15 mouse cellular contexts compared by ENCODE assay signal in the genomic region with DNA sequence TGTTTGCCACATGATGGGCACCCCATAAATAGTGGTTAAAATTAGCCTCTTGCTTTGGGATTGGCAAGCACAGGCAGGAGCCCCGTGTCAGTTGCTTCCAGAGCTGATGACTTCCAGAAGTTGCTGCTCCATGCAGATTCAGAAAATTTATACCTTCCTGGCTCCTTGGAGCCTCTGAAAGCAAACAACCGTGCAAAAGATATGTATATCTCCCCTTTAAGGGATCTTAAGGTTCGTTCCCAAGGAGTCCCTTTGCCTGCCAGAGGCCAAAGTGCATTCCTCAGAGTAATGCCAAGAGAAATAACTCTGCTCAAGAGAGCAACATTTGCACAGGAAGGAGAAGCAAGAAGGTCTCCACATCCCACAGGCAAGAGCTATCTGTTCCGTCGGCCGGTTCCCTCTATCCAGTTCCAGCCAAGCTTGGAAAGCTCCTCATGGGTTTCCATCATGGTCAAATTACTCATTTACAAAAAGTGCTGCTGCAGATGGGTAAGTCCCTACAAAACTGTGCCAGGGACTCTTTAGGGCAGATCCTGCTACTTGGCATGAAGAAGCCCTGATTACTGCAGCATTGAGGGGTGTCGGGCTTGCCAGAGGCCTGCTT.
DNase-seq lines count a peak whose midpoint lies in the region; ATAC-seq lines count a peak whose summit lies in the region.
"Had no signal": no experiment of that assay in that cellular context is flagged by ENCODE, and none has a peak within 500 bp of the region (broad histone marks: within the 10 kb centered on the region; RNA-seq: fewer than 3 reads in every experiment).

No protein-coding gene starts in this region.

- ATAC-seq in cerebellum, adult (ENCODE audit: insufficient number of reproducible peaks, low FRiP score, low TSS enrichment), result no peak
- ATAC-seq in kidney, embryonic 14.5 days (ENCODE audit: low FRiP score, low TSS enrichment), result peak; percentile 72
- ATAC-seq in stomach, embryonic 16.5 days (ENCODE audit: insufficient read depth, low FRiP score), result peak; percentile 79; the same call in 1 of the 2 replicates
- no peak for ATAC-seq in midbrain, embryonic 11.5 days (ENCODE audit: low FRiP score)
- ATAC-seq: forebrain, embryonic 15.5 days had no signal

- H3K4me2 ChIP-seq in kidney, embryonic 14.5 days (replicated peaks; ENCODE audit: low read depth, low read length), result no peak overlapping the region
- H3K4me2 ChIP-seq in stomach, embryonic 16.5 days (ENCODE audit: low read depth, low read length), result no peak overlapping the region
- H3K4me2 ChIP-seq in midbrain, embryonic 11.5 days, result no peak overlapping the region
- H3K4me2 ChIP-seq: forebrain, embryonic 15.5 days; hindbrain, embryonic 15.5 days; neural tube, embryonic 15.5 days had no signal

- DNase-seq in cerebellum, postnatal 10 days, result peak; percentile 7 to 8
- peak; percentile 18 for DNase-seq in lung, postnatal 36 days
- no peak for DNase-seq in lung, postnatal 25 days (ENCODE audit: low spot score)
- no peak for DNase-seq in Muller cell, postnatal 12 days (ENCODE audit: inconsistent ontology term)
- no peak for DNase-seq in midbrain, embryonic 11.5 days (ENCODE audit: low spot score, missing footprints)
- DNase-seq: adrenal gland, adult 8-10 months; cerebellum, adult 9-10 months had no signal

- H3K27me3 ChIP-seq in kidney, embryonic 14.5 days (ENCODE audit: control insufficient read depth, insufficient read depth, low read length), result no peaks in the 10 kb centered on the region
- H3K27me3 ChIP-seq in stomach, embryonic 16.5 days (ENCODE audit: control insufficient read depth, insufficient read depth, low read length), result no peaks in the 10 kb centered on the region
- no peaks in the 10 kb centered on the region for H3K27me3 ChIP-seq in midbrain, embryonic 11.5 days (ENCODE audit: control insufficient read depth, insufficient read depth, low read length)
- H3K27me3 ChIP-seq: forebrain, embryonic 15.5 days; hindbrain, embryonic 15.5 days; megakaryocyte, embryonic 14.5 days; neural tube, embryonic 15.5 days had no signal

- no peaks in the 10 kb centered on the region for H3K9me3 ChIP-seq in kidney, embryonic 14.5 days (ENCODE audit: control insufficient read depth, low read length)
- no peaks in the 10 kb centered on the region for H3K9me3 ChIP-seq in stomach, embryonic 16.5 days (replicated peaks; ENCODE audit: control insufficient read depth, low read length)
- no peaks in the 10 kb centered on the region for H3K9me3 ChIP-seq in midbrain, embryonic 11.5 days (ENCODE audit: control insufficient read depth, low read length)
- H3K9me3 ChIP-seq: forebrain, embryonic 15.5 days; hindbrain, embryonic 15.5 days; neural tube, embryonic 15.5 days had no signal

- peaks cover 17% of the 10 kb centered on the region; the same call in 1 of the 2 replicates for H3K4me1 ChIP-seq in kidney, embryonic 14.5 days (ENCODE audit: control insufficient read depth, insufficient read depth, low read length)
- 0 out of 2 replicates have a peak, but pooled peaks cover 9% of the 10 kb centered on the region for H3K4me1 ChIP-seq in stomach, embryonic 16.5 days (ENCODE audit: control insufficient read depth, insufficient read depth, low read length)
- H3K4me1 ChIP-seq in midbrain, embryonic 11.5 days (ENCODE audit: control insufficient read depth, insufficient read depth, low read length), result no peaks in the 10 kb centered on the region
- H3K4me1 ChIP-seq: forebrain, embryonic 15.5 days; hindbrain, embryonic 15.5 days; megakaryocyte, embryonic 14.5 days; neural tube, embryonic 15.5 days had no signal

- no peak overlapping the region for H3K9ac ChIP-seq in kidney, embryonic 14.5 days (ENCODE audit: low read depth, low read length)
- H3K9ac ChIP-seq in stomach, embryonic 16.5 days (ENCODE audit: low read length), result no peak overlapping the region
- no peak overlapping the region for H3K9ac ChIP-seq in midbrain, embryonic 11.5 days (ENCODE audit: low read length)
- H3K9ac ChIP-seq: forebrain, embryonic 15.5 days; hindbrain, embryonic 15.5 days; neural tube, embryonic 15.5 days had no signal

- H3K4me3 ChIP-seq in kidney, embryonic 14.5 days (ENCODE audit: low read length), result no peak overlapping the region
- H3K4me3 ChIP-seq in stomach, embryonic 16.5 days (replicated peaks; ENCODE audit: low read length), result no peak overlapping the region
- no peak overlapping the region for H3K4me3 ChIP-seq in midbrain, embryonic 11.5 days (ENCODE audit: low read depth, low read length)
- H3K4me3 ChIP-seq: forebrain, embryonic 15.5 days; hindbrain, embryonic 15.5 days; megakaryocyte, embryonic 14.5 days; neural tube, embryonic 15.5 days had no signal

- H3K27ac ChIP-seq in kidney, embryonic 14.5 days (ENCODE audit: low read depth, low read length), result peak overlapping the region; percentile 52; the same call in 1 of the 2 replicates
- H3K27ac ChIP-seq in stomach, embryonic 16.5 days (ENCODE audit: low read length), result peak overlapping the region; percentile 47
- no peak overlapping the region for H3K27ac ChIP-seq in midbrain, embryonic 11.5 days (ENCODE audit: low read depth, low read length)
- H3K27ac ChIP-seq: forebrain, embryonic 15.5 days; hindbrain, embryonic 15.5 days; neural tube, embryonic 15.5 days had no signal

- WGBS in kidney, embryonic 14.5 days, result 28% methylated on average over 7 of the region's 7 CpGs
- WGBS in stomach, embryonic 16.5 days, result 41% methylated on average over 7 of the region's 7 CpGs
- WGBS in midbrain, embryonic 11.5 days, result 87% methylated on average over 7 of the region's 7 CpGs

- H3K36me3 ChIP-seq in kidney, embryonic 14.5 days (ENCODE audit: control insufficient read depth, insufficient read depth, low read length), result no peaks in the 10 kb centered on the region
- no peaks in the 10 kb centered on the region for H3K36me3 ChIP-seq in stomach, embryonic 16.5 days (ENCODE audit: control insufficient read depth, insufficient read depth, low read length)
- no peaks in the 10 kb centered on the region for H3K36me3 ChIP-seq in midbrain, embryonic 11.5 days (ENCODE audit: control insufficient read depth, insufficient read depth, low read length)
- H3K36me3 ChIP-seq: forebrain, embryonic 15.5 days; G1E; hindbrain, embryonic 15.5 days; neural tube, embryonic 15.5 days had no signal

Comparison
In these comparisons a context has a peak if more than half of its experiments do, and no peak if none do; other contexts are left out.
1. DNase-seq: peak in cerebellum, postnatal 10 days (2 of 2) and lung, postnatal 36 days (single experiment); none in lung, postnatal 25 days (single experiment), Muller cell, postnatal 12 days (single experiment) and midbrain, embryonic 11.5 days (single experiment).
2. ATAC-seq: peak in kidney, embryonic 14.5 days (single experiment) and stomach, embryonic 16.5 days (single experiment); none in cerebellum, adult (single experiment) and midbrain, embryonic 11.5 days (single experiment).